Mouse (Mus musculus): Measurements from ENCODE around the gene Ccdc154.

The Ccdc154 gene

GRCm38 (mm10) chr17:25184129-25184691, 21.9 kb downstream of the Ccdc154 start, which contains the start of gene BC003965:
TSS of gene BC003965 (plus strand) at chr17:25184554.
- peak; percentile 95 to 97 for DNase-seq (ENCODE audit: low spot score in 2 of 2)

- DNase-seq (ENCODE audit: low spot score in 2 of 2), result no peak
These were observed 22.7 kb downstream of the Ccdc154 start for GRCm38 (mm10) chr17:25184961-25185360.

GRCm38 (mm10) chr17:25187784-25188149, 25.5 kb downstream of the Ccdc154 start:
- DNase-seq (ENCODE audit: low spot score in 2 of 2), result no peak

DNA sequence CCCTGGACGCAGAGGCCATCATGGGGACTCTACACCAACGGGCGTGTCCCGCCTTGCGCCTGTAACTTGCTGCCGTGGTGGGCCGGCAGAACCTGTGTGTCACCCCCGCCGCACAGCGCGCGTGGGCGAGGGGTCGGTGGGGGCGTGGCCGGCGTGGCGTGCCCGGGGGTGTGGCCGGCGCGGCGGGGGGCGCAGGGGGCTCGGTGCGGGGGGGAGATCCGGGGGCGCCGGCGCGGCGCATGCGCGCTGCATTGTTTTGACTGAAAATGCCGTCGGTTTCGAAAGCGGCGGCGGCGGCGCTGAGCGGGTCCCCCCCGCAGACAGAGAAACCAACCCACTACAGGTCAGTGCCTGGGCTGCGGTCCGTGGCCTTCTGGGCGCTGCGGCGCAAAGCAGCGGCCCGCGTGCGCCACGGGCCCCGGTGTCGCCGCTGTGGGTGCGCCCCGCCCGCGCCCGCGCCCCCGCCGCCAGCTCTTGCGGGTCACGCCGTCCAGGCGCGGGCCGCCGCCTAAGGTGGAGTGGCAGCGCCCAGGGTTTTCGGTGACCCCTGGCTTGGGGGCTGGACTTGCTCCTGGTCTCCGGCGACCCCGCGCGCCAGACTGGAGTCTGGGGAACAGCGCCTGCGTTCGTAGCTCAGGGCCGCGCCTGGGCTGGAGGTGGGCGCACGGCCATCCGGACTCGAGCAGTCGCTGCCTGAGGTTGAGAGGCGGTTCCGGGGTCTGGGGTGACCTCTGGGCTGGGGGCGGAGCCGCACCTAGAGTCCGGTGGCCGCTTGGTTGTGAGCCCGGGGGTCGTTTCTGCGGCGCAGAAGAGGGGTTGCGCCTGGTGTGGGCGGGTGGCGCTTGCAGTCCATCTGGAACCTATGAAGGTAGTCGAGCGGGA, 26.1 kb downstream of the Ccdc154 start, which contains the start of gene Unkl:
Unkl (plus strand) TSS at position 248 of the 882 bp plus-strand sequence.
- DNase-seq (ENCODE audit: low spot score in 2 of 2), result peak; percentile 73 to 78

DNA sequence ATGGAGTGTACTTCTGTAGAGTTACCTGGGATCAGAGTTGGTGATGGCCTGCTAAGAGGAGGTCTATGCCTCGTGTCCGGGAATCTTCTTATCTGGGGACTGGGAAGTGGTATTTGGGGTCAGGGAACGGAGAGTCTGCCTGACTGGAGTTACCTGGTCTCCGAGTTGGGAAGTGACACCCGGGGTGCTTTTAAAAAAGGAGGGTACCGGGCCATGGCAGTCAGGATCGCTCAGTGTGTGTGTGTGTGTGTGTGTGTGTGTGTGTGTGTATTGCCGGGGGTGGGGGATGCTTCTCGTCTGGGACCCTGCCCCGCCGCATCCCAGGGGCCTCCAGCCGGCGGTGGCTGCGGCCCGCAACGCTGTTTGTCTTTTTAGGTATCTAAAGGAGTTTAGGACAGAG, 26.8 kb downstream of the Ccdc154 start:
- no peak for DNase-seq (ENCODE audit: low spot score in 2 of 2)

GRCm38 (mm10) chr17:25202401-25202800, 40.1 kb downstream of the Ccdc154 start:
- DNase-seq (ENCODE audit: low spot score in 2 of 2), result no peak

- no peak for DNase-seq (ENCODE audit: low spot score in 2 of 2)
These were observed 47.7 kb downstream of the Ccdc154 start for GRCm38 (mm10) chr17:25210006-25210405.

DNA sequence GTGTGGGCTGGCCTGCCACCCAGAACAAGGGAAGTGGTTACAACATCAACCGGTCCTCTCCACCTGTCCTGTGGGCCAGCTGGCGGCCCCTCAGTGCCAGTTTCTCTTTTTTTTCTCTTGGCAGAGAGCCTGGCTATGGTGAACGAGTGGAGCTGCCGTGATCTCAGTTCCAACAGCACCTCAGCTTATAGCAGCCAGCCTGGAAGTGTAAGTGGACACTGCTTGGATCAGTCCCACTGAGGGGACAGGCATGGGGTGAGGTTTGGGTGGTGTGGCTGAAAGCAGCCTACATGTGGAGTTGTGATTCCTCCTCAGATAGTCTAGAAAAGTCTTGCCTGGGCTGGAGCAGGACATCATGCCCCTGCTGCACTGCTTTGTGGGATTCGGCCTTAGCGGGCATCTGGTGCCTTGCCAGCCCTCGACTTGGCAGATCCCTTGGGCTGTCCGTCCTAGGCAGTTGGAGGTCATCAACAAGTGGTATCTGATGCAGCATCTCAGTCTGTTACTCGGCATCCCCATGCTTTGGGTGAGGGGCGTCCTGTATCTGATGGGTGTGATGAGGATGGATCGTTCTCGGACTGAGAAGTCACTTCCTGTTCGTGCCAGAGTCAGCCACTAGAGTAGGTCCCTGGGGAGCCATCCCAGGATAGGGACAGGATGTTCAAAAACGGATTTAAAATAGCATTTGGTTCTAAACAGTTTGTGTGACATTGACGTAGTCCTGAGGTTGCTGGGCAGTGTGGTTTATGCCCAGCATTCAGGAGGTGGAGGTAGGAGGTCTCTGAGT, 48.6 kb downstream of the Ccdc154 start:
- DNase-seq (ENCODE audit: low spot score in 2 of 2), result no peak

DNA sequence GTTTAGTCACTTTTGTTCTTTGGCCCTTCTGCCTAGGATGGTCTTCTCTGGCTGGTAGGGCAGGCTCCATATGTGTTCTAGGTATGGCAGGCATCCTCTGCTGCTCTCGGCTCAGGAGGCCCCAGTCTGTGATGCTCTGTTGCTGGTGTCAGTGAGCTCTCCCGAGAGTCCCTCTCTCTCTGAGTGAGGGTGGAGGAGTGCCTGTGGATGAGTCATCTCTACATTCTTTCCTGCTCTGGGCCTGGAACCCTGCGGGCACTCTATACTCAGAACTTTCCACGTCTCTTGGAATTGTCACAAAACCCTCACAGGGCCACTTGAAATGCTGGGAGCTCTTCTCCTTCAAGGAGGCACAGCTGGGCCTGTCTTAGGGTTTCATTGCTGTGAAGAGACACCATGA, 49.4 kb downstream of the Ccdc154 start:
- no peak for DNase-seq (ENCODE audit: low spot score in 2 of 2)

GRCm38 (mm10) chr17:25215431-25215830, 53.2 kb downstream of the Ccdc154 start:
- DNase-seq (ENCODE audit: low spot score in 2 of 2), result no peak

GRCm38 (mm10) chr17:25218967-25219366, 56.7 kb downstream of the Ccdc154 start:
- no peak for DNase-seq (ENCODE audit: low spot score in 2 of 2)

- DNase-seq (ENCODE audit: low spot score in 2 of 2), result no peak
These were observed 57.4 kb downstream of the Ccdc154 start for GRCm38 (mm10) chr17:25219492-25220295.

DNA sequence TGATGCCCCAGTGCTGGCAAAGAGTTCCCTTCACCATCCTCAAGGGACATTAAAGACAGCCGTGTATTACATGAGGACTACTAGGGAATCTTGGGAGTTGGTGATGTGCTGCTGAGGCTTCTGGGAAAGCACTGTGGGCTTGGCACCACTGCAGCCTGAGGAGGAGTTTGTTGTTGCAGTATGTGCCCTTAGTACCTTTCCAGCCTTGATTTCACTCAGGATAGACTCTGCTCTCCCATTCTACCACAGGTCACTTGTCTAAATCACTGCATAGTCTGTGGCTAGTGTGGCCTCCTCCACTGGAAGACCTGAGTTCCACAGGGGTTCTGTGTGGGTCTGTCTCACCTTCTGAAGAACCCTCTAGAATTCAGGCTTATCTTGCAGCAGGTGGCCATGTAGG, 58.5 kb downstream of the Ccdc154 start:
- DNase-seq (ENCODE audit: low spot score in 2 of 2), result no peak
